Comparison of ENCODE assay signal across 7 mouse cellular contexts in the genomic region with DNA sequence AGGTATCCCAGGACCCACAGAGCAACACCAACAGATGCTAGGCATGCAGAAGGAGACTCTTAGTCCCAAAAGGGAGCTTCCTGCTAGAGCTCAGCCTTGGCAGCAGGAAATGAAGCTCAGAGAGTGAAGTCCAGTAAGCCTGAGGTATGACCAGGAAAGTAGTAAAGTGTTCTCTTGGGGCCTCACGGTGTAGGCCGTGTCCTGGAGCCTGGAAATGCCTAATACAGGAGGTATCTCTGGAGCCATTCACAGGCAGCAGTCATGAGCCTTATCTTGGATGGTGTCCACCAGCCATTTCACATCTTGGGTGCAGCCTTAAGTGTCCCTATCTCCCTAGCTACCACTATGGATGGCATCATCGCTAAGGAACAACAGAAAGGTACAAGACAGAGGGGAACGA. TPM values are rescaled to one million over a fixed set of nuclear protein-coding genes. Genes with fewer than 3 reads are reported as not detected.
DNase-seq lines count a peak whose midpoint lies in the region; ATAC-seq lines count a peak whose summit lies in the region.
"Not testable (repeated sequence)": the region's sequence is repeated elsewhere in the genome, so short reads cannot be mapped to it uniquely, and the experiment has no call there.

No protein-coding gene starts in this region.

- not testable (repeated sequence) for H3K4me3 ChIP-seq in forebrain, embryonic 12.5 days (replicated peaks); heart, embryonic 15.5 days; limb, embryonic 15.5 days; midbrain, embryonic 11.5 days (ENCODE audit: low read depth, low read length)

- H3K9me3 ChIP-seq in forebrain, embryonic 12.5 days, result peaks cover 24% of the 10 kb centered on the region
- peaks cover 14% of the 10 kb centered on the region for H3K9me3 ChIP-seq in heart, embryonic 15.5 days (replicated peaks)
- H3K9me3 ChIP-seq in limb, embryonic 15.5 days, result peaks cover 18% of the 10 kb centered on the region
- H3K9me3 ChIP-seq in midbrain, embryonic 11.5 days (ENCODE audit: control insufficient read depth, low read length), result not testable (repeated sequence)

- DNase-seq in adrenal gland, adult 8-10 months, result peak; percentile 38
- DNase-seq in kidney, adult 18-20 months, result peak; percentile 44
- not testable (repeated sequence) for DNase-seq in midbrain, embryonic 11.5 days (ENCODE audit: low spot score, missing footprints)
- DNase-seq in spleen, postnatal 14 days (ENCODE audit: low spot score in 2 of 2), result peak; percentile 50 to 62

- WGBS in forebrain, embryonic 12.5 days, result 93% methylated on average over 4 of the region's 4 CpGs
- WGBS in heart, embryonic 15.5 days, result 83% methylated on average over 4 of the region's 4 CpGs
- 89% methylated on average over 4 of the region's 4 CpGs for WGBS in limb, embryonic 15.5 days
- WGBS in midbrain, embryonic 11.5 days, result 90% methylated on average over 4 of the region's 4 CpGs

- not testable (repeated sequence) for H3K27ac ChIP-seq in forebrain, embryonic 12.5 days; heart, embryonic 15.5 days; limb, embryonic 15.5 days; midbrain, embryonic 11.5 days (ENCODE audit: low read depth, low read length)

- 0 out of 2 replicates have a peak, but pooled peaks have one; percentile 8 for ATAC-seq in forebrain, embryonic 12.5 days (ENCODE audit: low FRiP score)
- peak; percentile 9; the same call in 1 of the 2 replicates for ATAC-seq in heart, embryonic 15.5 days (replicated peaks; ENCODE audit: insufficient number of reproducible peaks, insufficient read depth, low FRiP score, low read depth)
- peak; percentile 20 for ATAC-seq in limb, embryonic 15.5 days (ENCODE audit: insufficient number of reproducible peaks, low FRiP score, low TSS enrichment, low read depth)
- peak; percentile 18; the same call in 1 of the 2 replicates for ATAC-seq in midbrain, embryonic 11.5 days (ENCODE audit: low FRiP score)

- H3K27me3 ChIP-seq in forebrain, embryonic 12.5 days; heart, embryonic 15.5 days; limb, embryonic 15.5 days; midbrain, embryonic 11.5 days (ENCODE audit: control insufficient read depth, insufficient read depth, low read length): not testable (repeated sequence)

- not testable (repeated sequence) for H3K9ac ChIP-seq in forebrain, embryonic 12.5 days; heart, embryonic 15.5 days; limb, embryonic 15.5 days; midbrain, embryonic 11.5 days (ENCODE audit: low read length)

- not testable (repeated sequence) for H3K36me3 ChIP-seq in forebrain, embryonic 12.5 days (replicated peaks); heart, embryonic 15.5 days; limb, embryonic 15.5 days; midbrain, embryonic 11.5 days (ENCODE audit: control insufficient read depth, insufficient read depth, low read length)

- H3K4me1 ChIP-seq in forebrain, embryonic 12.5 days; heart, embryonic 15.5 days (replicated peaks); limb, embryonic 15.5 days; midbrain, embryonic 11.5 days (ENCODE audit: control insufficient read depth, insufficient read depth, low read length): not testable (repeated sequence)

- H3K4me2 ChIP-seq in forebrain, embryonic 12.5 days; heart, embryonic 15.5 days; limb, embryonic 15.5 days; midbrain, embryonic 11.5 days: not testable (repeated sequence)

RNA-seq across cellular contexts. Expression of a gene that starts 56.0 kb away (rescaled TPM):
- 100 to 1,000 TPM in 2 of 4 experiments, 10 to 100 TPM in 2; 71.9 to 122 (median 93.1) TPM for total RNA-seq in adrenal gland, adult 8-10 months (2022)
- polyA plus RNA-seq in forebrain, embryonic 12.5 days (2016; fragmentation: Nextera tagmentation; extraction: Ambion mirVana), result 16.8 and 17.8 TPM in 2 replicates
- 10.9 and 12.0 TPM in 2 replicates for polyA plus RNA-seq in heart, embryonic 15.5 days (2015; fragmentation: Nextera tagmentation; extraction: Ambion mirVana)
- polyA plus RNA-seq in limb, embryonic 15.5 days (2015; fragmentation: Nextera tagmentation; extraction: Ambion mirVana), result 14.4 and 15.8 TPM in 2 replicates
- polyA plus RNA-seq in midbrain, embryonic 11.5 days (2014; fragmentation: Nextera tagmentation; extraction: Ambion mirVana), result 8.0 and 8.8 TPM in 2 replicates
